15 mouse cellular contexts compared by ENCODE assay signal in genomic region chr14:25301336-25302031, GRCm38 (mm10).
A peak's percentile ranks its signal among the peaks of the same experiment; 100 is the strongest.
DNase-seq lines count a peak whose midpoint lies in the region; ATAC-seq and TF ChIP-seq lines count a peak whose summit lies in the region.
"Had no signal": no experiment of that assay in that cellular context is flagged by ENCODE, and none has a peak within 500 bp of the region (broad histone marks: within the 10 kb centered on the region; RNA-seq: fewer than 3 reads in every experiment).

No protein-coding gene starts in this region.

- TF ChIP-seq POLR2A in MEL (IDR thresholded peaks at IDR 0.05; ENCODE audit: control insufficient read depth in 1 of 2, insufficient read depth in 1 of 2, low read depth in 1 of 2, low read length in 2 of 2, poor library complexity in 1 of 2): 0 out of 4 replicates have a peak, but pooled peaks of 1 of the 2 experiments have one; percentile 34

- WGBS in hindbrain, embryonic 13.5 days: 42% methylated on average over 9 of the region's 9 CpGs
- WGBS in hindbrain, embryonic 11.5 days: 52% methylated on average over 9 of the region's 9 CpGs
- WGBS in forebrain, embryonic 16.5 days: 13% methylated on average over 9 of the region's 9 CpGs

- no peak for TF ChIP-seq RAD21 in MEL (IDR thresholded peaks at IDR 0.05; ENCODE audit: low read depth, low read length)

- DNase-seq in hindbrain, embryonic 11.5 days (ENCODE audit: low spot score): no peak
- peak; percentile 56 for DNase-seq in MEL (ENCODE audit: low read depth, low spot score)
- no peak for DNase-seq in adrenal gland, adult 2 months
- no peak for DNase-seq in adrenal gland, adult 8-10 months
- DNase-seq in gastrocnemius, adult 2 months: no peak
- DNase-seq: cerebellum, adult 18-20 months; right cerebral cortex, postnatal 25 days had no signal

- H3K9ac ChIP-seq in hindbrain, embryonic 13.5 days: no peak overlapping the region
- H3K9ac ChIP-seq in hindbrain, embryonic 11.5 days (ENCODE audit: low read depth, low read length): no peak overlapping the region
- H3K9ac ChIP-seq in MEL (ENCODE audit: control insufficient read depth, low read depth, low read length, poor library complexity, severe bottlenecking): no peak overlapping the region
- H3K9ac ChIP-seq in forebrain, embryonic 16.5 days (replicated peaks; ENCODE audit: low read depth, low read length): no peak overlapping the region
- H3K9ac ChIP-seq: embryonic facial prominence, embryonic 12.5 days; liver, embryonic 12.5 days; neural tube, embryonic 12.5 days had no signal

- no peaks in the 10 kb centered on the region for H3K79me2 ChIP-seq in MEL (ENCODE audit: control insufficient read depth, insufficient read depth, low read length, poor library complexity)

- H3K27me3 ChIP-seq in hindbrain, embryonic 13.5 days: no peaks in the 10 kb centered on the region
- H3K27me3 ChIP-seq in hindbrain, embryonic 11.5 days (ENCODE audit: control insufficient read depth, insufficient read depth, low read length): peaks cover 3% of the 10 kb centered on the region; the same call in 1 of the 2 replicates
- no peaks in the 10 kb centered on the region for H3K27me3 ChIP-seq in MEL (ENCODE audit: control insufficient read depth in 1 of 2, insufficient read depth in 2 of 2, low read length in 2 of 2)
- no peaks in the 10 kb centered on the region for H3K27me3 ChIP-seq in forebrain, embryonic 16.5 days (replicated peaks; ENCODE audit: control insufficient read depth, insufficient read depth, low read length)
- H3K27me3 ChIP-seq: embryonic facial prominence, embryonic 12.5 days; liver, embryonic 12.5 days; neural tube, embryonic 12.5 days had no signal

- H3K4me3 ChIP-seq in hindbrain, embryonic 13.5 days: no peak overlapping the region
- no peak overlapping the region for H3K4me3 ChIP-seq in hindbrain, embryonic 11.5 days (ENCODE audit: low read depth, low read length)
- H3K4me3 ChIP-seq in MEL (ENCODE audit: control insufficient read depth in 1 of 2, insufficient read depth in 1 of 2, low read depth in 2 of 2, low read length in 2 of 2): peak overlapping the region in 1 of 2 experiments; percentile 22; a peak in 2 of 4 replicates
- H3K4me3 ChIP-seq in forebrain, embryonic 16.5 days (replicated peaks; ENCODE audit: low read length): peak overlapping the region; percentile 18; the same call in 1 of the 2 replicates
- no peak overlapping the region for H3K4me3 ChIP-seq in gastrocnemius, adult 2 months
- H3K4me3 ChIP-seq: embryonic facial prominence, embryonic 12.5 days; heart, embryonic 10.5 days; liver, embryonic 12.5 days; neural tube, embryonic 12.5 days had no signal

- no peak for ATAC-seq in hindbrain, embryonic 13.5 days (ENCODE audit: low FRiP score)
- no peak for ATAC-seq in hindbrain, embryonic 11.5 days (ENCODE audit: low FRiP score)
- ATAC-seq in forebrain, embryonic 16.5 days: no peak
- ATAC-seq in megakaryocyte-erythroid progenitor cell, adult 5-6 weeks (replicated peaks; ENCODE audit: low FRiP score, low TSS enrichment, poor library complexity, severe bottlenecking): peak; percentile 37
- ATAC-seq: liver, embryonic 12.5 days had no signal

- no peak for TF ChIP-seq CTCF in MEL (IDR thresholded peaks at IDR 0.05 in 2 of 3, conservative IDR thresholded peaks at IDR 0.05 in 1 of 3; ENCODE audit: control insufficient read depth in 1 of 3, insufficient read depth in 1 of 3, low read depth in 2 of 3, low read length in 3 of 3, poor library complexity in 1 of 3, severe bottlenecking in 1 of 3)
- no peak for TF ChIP-seq CTCF in gastrocnemius, adult 2 months (IDR thresholded peaks at IDR 0.05)

- no peaks in the 10 kb centered on the region for H3K9me3 ChIP-seq in hindbrain, embryonic 13.5 days
- no peaks in the 10 kb centered on the region for H3K9me3 ChIP-seq in hindbrain, embryonic 11.5 days (ENCODE audit: control insufficient read depth, low read length)
- no peaks in the 10 kb centered on the region for H3K9me3 ChIP-seq in MEL (replicated peaks; ENCODE audit: insufficient read depth, low read length)
- H3K9me3 ChIP-seq in forebrain, embryonic 16.5 days (ENCODE audit: control insufficient read depth, low read length): no peaks in the 10 kb centered on the region
- H3K9me3 ChIP-seq: embryonic facial prominence, embryonic 12.5 days; heart, embryonic 10.5 days; liver, embryonic 12.5 days; neural tube, embryonic 12.5 days had no signal

- H3K4me2 ChIP-seq in hindbrain, embryonic 13.5 days: 0 out of 2 replicates have a peak overlapping the region, but pooled peaks have one; percentile 1
- no peak overlapping the region for H3K4me2 ChIP-seq in hindbrain, embryonic 11.5 days (replicated peaks; ENCODE audit: low read depth, low read length)
- peak overlapping the region; percentile 31 for H3K4me2 ChIP-seq in forebrain, embryonic 16.5 days (ENCODE audit: low read length)
- H3K4me2 ChIP-seq: embryonic facial prominence, embryonic 12.5 days; liver, embryonic 12.5 days; neural tube, embryonic 12.5 days had no signal

- intact Hi-C loops in gastrocnemius, adult 2 months (cut with DNase I): loop anchor here (5.0 kb wide), 2 partner anchors 74 to 184 kb away; no protein-coding TSS in a partner anchor

- H3K4me1 ChIP-seq in hindbrain, embryonic 13.5 days (replicated peaks): peaks cover 36% of the 10 kb centered on the region
- H3K4me1 ChIP-seq in hindbrain, embryonic 11.5 days (replicated peaks; ENCODE audit: control insufficient read depth, insufficient read depth, low read length): peaks cover 9% of the 10 kb centered on the region
- peaks cover 3 to 12% of the 10 kb centered on the region in 2 experiments; a peak in 2 of 4 replicates for H3K4me1 ChIP-seq in MEL (ENCODE audit: control insufficient read depth in 1 of 2, insufficient read depth in 2 of 2, low read length in 2 of 2)
- H3K4me1 ChIP-seq in forebrain, embryonic 16.5 days (replicated peaks; ENCODE audit: control insufficient read depth, insufficient read depth, low read length): peaks cover 15% of the 10 kb centered on the region

- no peak overlapping the region for H3K27ac ChIP-seq in hindbrain, embryonic 13.5 days
- H3K27ac ChIP-seq in hindbrain, embryonic 11.5 days (ENCODE audit: low read depth, low read length): no peak overlapping the region
- H3K27ac ChIP-seq in MEL (ENCODE audit: control insufficient read depth, low read depth, low read length): no peak overlapping the region
- no peak overlapping the region for H3K27ac ChIP-seq in forebrain, embryonic 16.5 days (ENCODE audit: low read length)
- no peak overlapping the region for H3K27ac ChIP-seq in gastrocnemius, adult 2 months
- H3K27ac ChIP-seq: embryonic facial prominence, embryonic 12.5 days; heart, embryonic 10.5 days; liver, embryonic 12.5 days; macrophage; neural tube, embryonic 12.5 days had no signal

- no peak for TF ChIP-seq EP300 in MEL (IDR thresholded peaks at IDR 0.05; ENCODE audit: low read depth in 1 of 2, low read length in 2 of 2)

- no peaks in the 10 kb centered on the region for H3K36me3 ChIP-seq in hindbrain, embryonic 13.5 days
- H3K36me3 ChIP-seq in hindbrain, embryonic 11.5 days (ENCODE audit: control insufficient read depth, insufficient read depth, low read length): no peaks in the 10 kb centered on the region
- peaks cover 0 to 5% of the 10 kb centered on the region in 2 experiments; a peak in 2 of 4 replicates for H3K36me3 ChIP-seq in MEL (ENCODE audit: control insufficient read depth in 1 of 2, insufficient read depth in 2 of 2, low read length in 2 of 2)
- no peaks in the 10 kb centered on the region for H3K36me3 ChIP-seq in forebrain, embryonic 16.5 days (ENCODE audit: control insufficient read depth, insufficient read depth)
- H3K36me3 ChIP-seq: embryonic facial prominence, embryonic 12.5 days; heart, embryonic 10.5 days; liver, embryonic 12.5 days; neural tube, embryonic 12.5 days had no signal

TF ChIP-seq in MEL, 35 proteins besides CTCF, POLR2A, EP300 and RAD21:
- TF ChIP-seq ZNF384 (IDR thresholded peaks at IDR 0.05; ENCODE audit: low read depth, low read length): 0 out of 2 replicates have a peak, but pooled peaks have one; percentile 55
- no peak for TF ChIP-seq MAFK (IDR thresholded peaks at IDR 0.05; ENCODE audit: borderline replicate concordance, low read depth, low read length)
- TF ChIP-seq SIN3A (IDR thresholded peaks at IDR 0.05; ENCODE audit: low read length): peak; percentile 66
- no peak for TF ChIP-seq POLR2AphosphoS2 (IDR thresholded peaks at IDR 0.05; ENCODE audit: low read length)
- no peak for TF ChIP-seq MYC (IDR thresholded peaks at IDR 0.05; ENCODE audit: low read depth, low read length)
- TF ChIP-seq HCFC1 (IDR thresholded peaks at IDR 0.05; ENCODE audit: low read depth, low read length): 0 out of 2 replicates have a peak, but pooled peaks have one; percentile 45
- peak; percentile 48; the same call in 1 of the 2 replicates for TF ChIP-seq GATA1 (IDR thresholded peaks at IDR 0.05; ENCODE audit: low read depth, low read length)
- TF ChIP-seq TBP (IDR thresholded peaks at IDR 0.05; ENCODE audit: low read depth, low read length): 0 out of 2 replicates have a peak, but pooled peaks have one; percentile 10
- TF ChIP-seq USF2 (IDR thresholded peaks at IDR 0.05; ENCODE audit: borderline replicate concordance in 1 of 2, insufficient read depth in 1 of 2, low read depth in 1 of 2, low read length in 2 of 2): no peak
- TF ChIP-seq RCOR1 (IDR thresholded peaks at IDR 0.05; ENCODE audit: low read depth, low read length): no peak
